Mouse (Mus musculus): Measurements from ENCODE around the gene Otp. TPM values are rescaled to one million over a fixed set of nuclear protein-coding genes. Genes with fewer than 3 reads are reported as not detected.
A peak's percentile ranks its signal among the peaks of the same experiment; 100 is the strongest.

Gene Otp
- 6.1 and 6.8 TPM in 2 replicates for polyA plus RNA-seq (2015; fragmentation: Nextera tagmentation; extraction: Ambion mirVana)

GRCm38 (mm10) chr13:94875396-94875880 lies at the start of gene Otp:
Gene Otp, plus strand, starts transcription at chr13:94875602.
- ATAC-seq (ENCODE audit: low FRiP score, low read depth) = peak; percentile 57; the same call in 1 of the 2 replicates
- H3K4me1 ChIP-seq (replicated peaks) = 0 out of 2 replicates have a peak, but pooled peaks cover 3% of the 10 kb centered on the region
- no peaks in the 10 kb centered on the region for H3K36me3 ChIP-seq
- H3K4me3 ChIP-seq = peak within 1 kb of the TSS; percentile 24
- H3K27ac ChIP-seq (replicated peaks) = peak within 1 kb of the TSS; percentile 12; the same call in 1 of the 2 replicates
- under 1% methylated on average over 30 of the region's 30 CpGs for WGBS
- H3K27me3 ChIP-seq = peaks cover 68% of the 10 kb centered on the region
- no peaks in the 10 kb centered on the region for H3K9me3 ChIP-seq
- H3K4me2 ChIP-seq = peak within 1 kb of the TSS; percentile 3; the same call in 1 of the 2 replicates
- H3K9ac ChIP-seq = no peak within 1 kb of the TSS

- WGBS = 94% methylated on average over 5 of the region's 5 CpGs
- ATAC-seq (ENCODE audit: low FRiP score, low read depth) = no peak
- no peak overlapping the region for H3K4me2 ChIP-seq
Observed at GRCm38 (mm10) chr13:94826389-94826788, 49.0 kb upstream of the Otp start.

GRCm38 (mm10) chr13:94826986-94827385 lies 48.4 kb upstream of the Otp start:
- ATAC-seq (ENCODE audit: low FRiP score, low read depth) = no peak
- no peak overlapping the region for H3K4me2 ChIP-seq
- no peak overlapping the region for H3K4me3 ChIP-seq
- no peaks in the 10 kb centered on the region for H3K27me3 ChIP-seq
- H3K27ac ChIP-seq (replicated peaks) = no peak overlapping the region
- WGBS = 89% methylated on average over 2 of the region's 2 CpGs
- H3K9me3 ChIP-seq = no peaks in the 10 kb centered on the region
- no peaks in the 10 kb centered on the region for H3K36me3 ChIP-seq
- H3K9ac ChIP-seq = no peak overlapping the region
- no peaks in the 10 kb centered on the region for H3K4me1 ChIP-seq (replicated peaks)

More at GRCm38 (mm10) chr13:94826389-94826788, 49.0 kb upstream of the Otp start:
- Histone ChIP-seq H3K9me3 (no peaks in the 10 kb centered on the region), H3K4me1 (replicated peaks) (no peaks in the 10 kb centered on the region), H3K36me3 (no peaks in the 10 kb centered on the region), H3K4me3 (no peak overlapping the region), H3K27ac (replicated peaks) (no peak overlapping the region), H3K9ac (no peak overlapping the region), H3K27me3 (no peaks in the 10 kb centered on the region)

- 61% methylated on average over 2 of the region's 2 CpGs for WGBS
- Histone ChIP-seq H3K27ac (replicated peaks) (no peak overlapping the region), H3K9ac (no peak overlapping the region)
Observed at GRCm38 (mm10) chr13:94827847-94828246, 47.6 kb upstream of the Otp start.

GRCm38 (mm10) chr13:94838047-94838720 lies 37.2 kb upstream of the Otp start:
- Histone ChIP-seq H3K4me3 (no peak overlapping the region), H3K4me2 (no peak overlapping the region), H3K9ac (no peak overlapping the region), H3K36me3 (peaks cover 15% of the 10 kb centered on the region), H3K27me3 (no peaks in the 10 kb centered on the region), H3K9me3 (no peaks in the 10 kb centered on the region), H3K4me1 (replicated peaks) (peaks cover 5% of the 10 kb centered on the region; the same call in 1 of the 2 replicates), H3K27ac (replicated peaks) (peak overlapping the region; percentile 17; the same call in 1 of the 2 replicates)
- ATAC-seq (ENCODE audit: low FRiP score, low read depth) = peak; percentile 59; the same call in 1 of the 2 replicates
- 60% methylated on average over 5 of the region's 5 CpGs for WGBS

More at GRCm38 (mm10) chr13:94827847-94828246, 47.6 kb upstream of the Otp start:
- ATAC-seq (ENCODE audit: low FRiP score, low read depth) = no peak
- H3K4me1 ChIP-seq (replicated peaks) = no peaks in the 10 kb centered on the region
- 0 out of 2 replicates have a peak, but pooled peaks cover 2% of the 10 kb centered on the region for H3K36me3 ChIP-seq
- H3K4me2 ChIP-seq = no peak overlapping the region
- no peaks in the 10 kb centered on the region for H3K27me3 ChIP-seq
- H3K9me3 ChIP-seq = no peaks in the 10 kb centered on the region
- H3K4me3 ChIP-seq = no peak overlapping the region

GRCm38 (mm10) chr13:94838756-94839337 lies 36.6 kb upstream of the Otp start:
- H3K9me3 ChIP-seq = no peaks in the 10 kb centered on the region
- H3K27ac ChIP-seq (replicated peaks) = peak overlapping the region; percentile 39; the same call in 1 of the 2 replicates
- peaks cover 10% of the 10 kb centered on the region for H3K36me3 ChIP-seq
- H3K4me2 ChIP-seq = no peak overlapping the region
- no peaks in the 10 kb centered on the region for H3K27me3 ChIP-seq
- H3K4me3 ChIP-seq = no peak overlapping the region
- peak; percentile 71; the same call in 1 of the 2 replicates for ATAC-seq (ENCODE audit: low FRiP score, low read depth)
- H3K9ac ChIP-seq = no peak overlapping the region
- peaks cover 5% of the 10 kb centered on the region; the same call in 1 of the 2 replicates for H3K4me1 ChIP-seq (replicated peaks)
- 60% methylated on average over 8 of the region's 8 CpGs for WGBS

- no peak for ATAC-seq (ENCODE audit: low FRiP score, low read depth)
- peaks cover 2% of the 10 kb centered on the region; the same call in 1 of the 2 replicates for H3K4me1 ChIP-seq (replicated peaks)
- H3K27me3 ChIP-seq = no peaks in the 10 kb centered on the region
- whole genome bisulfite sequencing = 69% methylated on average over 5 of the region's 5 CpGs
- H3K36me3 ChIP-seq = peaks cover 2% of the 10 kb centered on the region; the same call in 1 of the 2 replicates
- no peak overlapping the region for H3K27ac ChIP-seq (replicated peaks)
- no peaks in the 10 kb centered on the region for H3K9me3 ChIP-seq
- H3K4me3 ChIP-seq = no peak overlapping the region
- H3K9ac ChIP-seq = no peak overlapping the region
- no peak overlapping the region for H3K4me2 ChIP-seq
Observed at GRCm38 (mm10) chr13:94843236-94843635, 32.2 kb upstream of the Otp start.

GRCm38 (mm10) chr13:94847870-94848269 lies 27.5 kb upstream of the Otp start:
- Histone ChIP-seq H3K27ac (replicated peaks) (no peak overlapping the region), H3K9me3 (no peaks in the 10 kb centered on the region), H3K4me3 (no peak overlapping the region), H3K36me3 (no peaks in the 10 kb centered on the region), H3K9ac (no peak overlapping the region), H3K4me1 (replicated peaks) (no peaks in the 10 kb centered on the region), H3K4me2 (no peak overlapping the region), H3K27me3 (no peaks in the 10 kb centered on the region)
- ATAC-seq (ENCODE audit: low FRiP score, low read depth) = no peak
- WGBS = 82% methylated on average over 7 of the region's 7 CpGs

GRCm38 (mm10) chr13:94849351-94849750 lies 26.1 kb upstream of the Otp start:
- Histone ChIP-seq H3K4me1 (replicated peaks) (no peaks in the 10 kb centered on the region), H3K9ac (no peak overlapping the region), H3K36me3 (no peaks in the 10 kb centered on the region), H3K4me3 (no peak overlapping the region), H3K27ac (replicated peaks) (no peak overlapping the region), H3K27me3 (no peaks in the 10 kb centered on the region), H3K4me2 (no peak overlapping the region), H3K9me3 (no peaks in the 10 kb centered on the region)
- ATAC-seq (ENCODE audit: low FRiP score, low read depth) = no peak
- 79% methylated on average over 13 of the region's 13 CpGs for WGBS

GRCm38 (mm10) chr13:94858016-94858575 lies 17.3 kb upstream of the Otp start:
- H3K9ac ChIP-seq = no peak overlapping the region
- no peak overlapping the region for H3K27ac ChIP-seq (replicated peaks)
- no peaks in the 10 kb centered on the region for H3K36me3 ChIP-seq
- no peak overlapping the region for H3K4me3 ChIP-seq
- WGBS = 72% methylated on average over 8 of the region's 8 CpGs
- peaks cover 24% of the 10 kb centered on the region for H3K27me3 ChIP-seq
- H3K4me1 ChIP-seq (replicated peaks) = no peaks in the 10 kb centered on the region
- H3K4me2 ChIP-seq = no peak overlapping the region
- ATAC-seq (ENCODE audit: low FRiP score, low read depth) = no peak
- no peaks in the 10 kb centered on the region for H3K9me3 ChIP-seq

- peaks cover 36% of the 10 kb centered on the region for H3K27me3 ChIP-seq
- H3K9me3 ChIP-seq = no peaks in the 10 kb centered on the region
Observed at GRCm38 (mm10) chr13:94859256-94859655, 16.1 kb upstream of the Otp start.

More at GRCm38 (mm10) chr13:94859256-94859655, 16.1 kb upstream of the Otp start:
- 80% methylated on average over 8 of the region's 8 CpGs for WGBS
- Histone ChIP-seq H3K4me1 (replicated peaks) (no peaks in the 10 kb centered on the region), H3K36me3 (no peaks in the 10 kb centered on the region), H3K9ac (no peak overlapping the region), H3K4me2 (no peak overlapping the region), H3K27ac (replicated peaks) (no peak overlapping the region), H3K4me3 (no peak overlapping the region)
- ATAC-seq (ENCODE audit: low FRiP score, low read depth) = no peak
